Mouse (Mus musculus): Measurements from ENCODE around the gene E130308A19Rik.

- no peak for TF ChIP-seq CTCF (IDR thresholded peaks at IDR 0.05)
- TF ChIP-seq EP300 (IDR thresholded peaks at IDR 0.05), result no peak
Measured at GRCm38 (mm10) chr4:59719481-59720355, 93.7 kb downstream of the E130308A19Rik start.
